Mouse (Mus musculus): ENCODE measurements at regions not wholly inside any gene's neighbourhood (a gene's known extent, or its start where the extent isn't known, plus 50 kb on each side); places are given as distances from the start of the nearest gene placed in this dataset.
A peak's percentile ranks its signal among the peaks of the same experiment; 100 is the strongest.

- Histone ChIP-seq H3K27ac (ENCODE audit: low read depth) (no peak overlapping the region), H3K9me3 (ENCODE audit: low read length) (peaks cover 8% of the 10 kb centered on the region; the same call in 1 of the 2 replicates), H3K4me2 (ENCODE audit: low read depth, low read length) (no peak overlapping the region), H3K4me3 (ENCODE audit: low read depth, low read length) (no peak overlapping the region), H3K36me3 (replicated peaks; ENCODE audit: insufficient read depth, low read length) (no peaks in the 10 kb centered on the region), H3K27me3 (ENCODE audit: insufficient read depth, low read length) (peaks cover 3% of the 10 kb centered on the region; the same call in 1 of the 2 replicates), H3K4me1 (ENCODE audit: insufficient read depth) (0 out of 2 replicates have a peak, but pooled peaks cover 3% of the 10 kb centered on the region), H3K9ac (replicated peaks) (no peak overlapping the region)
- DNase-seq (no peak), ATAC-seq (no peak)
- 71% methylated on average over 10 of the region's 10 CpGs for WGBS (ENCODE audit: insufficient replicate concordance)
- no peak for TF ChIP-seq CTCF (IDR thresholded peaks at IDR 0.05; ENCODE audit: low read depth)
- no peak for TF ChIP-seq EP300 (IDR thresholded peaks at IDR 0.05; ENCODE audit: low read depth)
These were observed 157.4 kb downstream of the Bmp7 start for GRCm38 (mm10) chr2:172782686-172783085.

DNA sequence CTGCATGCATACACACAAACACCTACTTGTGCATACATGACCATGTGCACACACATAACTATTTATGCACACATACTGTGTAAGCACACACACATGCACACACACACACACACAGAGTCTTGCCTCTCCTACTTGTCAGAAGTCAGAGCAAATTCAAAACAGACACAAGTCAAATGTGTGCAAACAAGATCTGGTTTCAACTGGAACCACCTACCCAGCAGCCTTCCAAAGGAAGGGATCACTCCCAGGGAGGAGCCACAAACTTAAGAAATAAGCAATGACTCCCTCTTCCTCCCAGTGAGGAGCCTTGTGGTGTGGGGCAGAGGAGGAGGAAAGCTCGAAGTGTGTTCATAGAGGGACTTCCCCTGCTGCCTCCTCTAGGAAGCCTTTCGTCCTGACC, 153.8 kb downstream of the Bmp7 start:
- ATAC-seq (no peak), DNase-seq (no peak)
- Histone ChIP-seq H3K9ac (replicated peaks) (no peak overlapping the region), H3K36me3 (replicated peaks; ENCODE audit: insufficient read depth, low read length) (no peaks in the 10 kb centered on the region), H3K4me1 (ENCODE audit: insufficient read depth) (0 out of 2 replicates have a peak, but pooled peaks cover 3% of the 10 kb centered on the region), H3K27me3 (ENCODE audit: insufficient read depth, low read length) (peaks cover 20% of the 10 kb centered on the region), H3K9me3 (ENCODE audit: low read length) (peaks cover 8% of the 10 kb centered on the region; the same call in 1 of the 2 replicates), H3K27ac (ENCODE audit: low read depth) (no peak overlapping the region), H3K4me3 (ENCODE audit: low read depth, low read length) (no peak overlapping the region), H3K4me2 (ENCODE audit: low read depth, low read length) (no peak overlapping the region)
- whole genome bisulfite sequencing (ENCODE audit: insufficient replicate concordance), result 32% methylated on average over 2 of the region's 2 CpGs
- TF ChIP-seq CTCF (IDR thresholded peaks at IDR 0.05; ENCODE audit: low read depth) (no peak), EP300 (IDR thresholded peaks at IDR 0.05; ENCODE audit: low read depth) (no peak)

- peaks cover 8% of the 10 kb centered on the region; the same call in 1 of the 2 replicates for H3K9me3 ChIP-seq (ENCODE audit: low read length)
- 0 out of 2 replicates have a peak, but pooled peaks cover 3% of the 10 kb centered on the region for H3K4me1 ChIP-seq (ENCODE audit: insufficient read depth)
- TF ChIP-seq EP300 (IDR thresholded peaks at IDR 0.05; ENCODE audit: low read depth) (no peak), CTCF (IDR thresholded peaks at IDR 0.05; ENCODE audit: low read depth) (no peak)
- no peaks in the 10 kb centered on the region for H3K36me3 ChIP-seq (replicated peaks; ENCODE audit: insufficient read depth, low read length)
- H3K9ac ChIP-seq (replicated peaks), result no peak overlapping the region
- H3K27me3 ChIP-seq (ENCODE audit: insufficient read depth, low read length), result peaks cover 20% of the 10 kb centered on the region
- H3K4me2 ChIP-seq (ENCODE audit: low read depth, low read length), result peak overlapping the region; percentile 27
- H3K4me3 ChIP-seq (ENCODE audit: low read depth, low read length), result no peak overlapping the region; the same call in 1 of the 2 replicates
- ATAC-seq, result peak; percentile 87
- peak; percentile 40 for DNase-seq
- no peak overlapping the region for H3K27ac ChIP-seq (ENCODE audit: low read depth)
- WGBS (ENCODE audit: insufficient replicate concordance), result 16% methylated on average over 30 of the region's 30 CpGs
These were observed 152.7 kb downstream of the Bmp7 start for GRCm38 (mm10) chr2:172787203-172787944.

DNA sequence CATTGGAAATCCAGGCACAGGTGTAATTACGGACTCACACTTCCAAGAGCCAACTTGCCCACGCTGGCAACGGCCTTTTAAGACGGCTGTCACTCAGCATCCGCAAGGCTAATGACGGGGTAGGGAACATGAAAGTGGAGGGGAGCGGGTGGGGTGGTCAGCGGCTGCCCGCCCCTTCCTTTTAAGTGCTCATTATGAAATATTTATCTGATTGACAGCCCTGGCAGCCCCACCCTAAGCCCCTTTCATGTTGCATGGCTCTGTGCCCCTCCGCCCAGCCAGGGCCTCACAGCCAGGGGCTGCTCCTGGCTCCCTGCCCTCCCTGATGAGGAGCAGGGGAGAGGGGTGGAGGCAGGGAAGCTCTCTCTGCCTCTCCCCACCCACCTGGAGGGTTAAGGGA, 150.9 kb downstream of the Bmp7 start:
- DNase-seq, result no peak
- H3K27ac ChIP-seq (ENCODE audit: low read depth), result no peak overlapping the region
- no peaks in the 10 kb centered on the region for H3K36me3 ChIP-seq (replicated peaks; ENCODE audit: insufficient read depth, low read length)
- H3K27me3 ChIP-seq (ENCODE audit: insufficient read depth, low read length), result peaks cover 20% of the 10 kb centered on the region
- WGBS (ENCODE audit: insufficient replicate concordance), result 33% methylated on average over 10 of the region's 10 CpGs
- no peak overlapping the region for H3K9ac ChIP-seq (replicated peaks)
- no peak overlapping the region for H3K4me2 ChIP-seq (ENCODE audit: low read depth, low read length)
- no peak overlapping the region for H3K4me3 ChIP-seq (ENCODE audit: low read depth, low read length)
- ATAC-seq, result no peak
- H3K9me3 ChIP-seq (ENCODE audit: low read length), result no peaks in the 10 kb centered on the region
- no peak for TF ChIP-seq CTCF (IDR thresholded peaks at IDR 0.05; ENCODE audit: low read depth)
- no peak for TF ChIP-seq EP300 (IDR thresholded peaks at IDR 0.05; ENCODE audit: low read depth)
- 0 out of 2 replicates have a peak, but pooled peaks cover 3% of the 10 kb centered on the region for H3K4me1 ChIP-seq (ENCODE audit: insufficient read depth)

- Histone ChIP-seq H3K36me3 (replicated peaks; ENCODE audit: insufficient read depth, low read length) (no peaks in the 10 kb centered on the region), H3K9me3 (ENCODE audit: low read length) (no peaks in the 10 kb centered on the region), H3K4me3 (ENCODE audit: low read depth, low read length) (no peak overlapping the region), H3K27me3 (ENCODE audit: insufficient read depth, low read length) (peaks cover 18% of the 10 kb centered on the region), H3K9ac (replicated peaks) (no peak overlapping the region), H3K4me2 (ENCODE audit: low read depth, low read length) (no peak overlapping the region), H3K27ac (ENCODE audit: low read depth) (no peak overlapping the region), H3K4me1 (ENCODE audit: insufficient read depth) (0 out of 2 replicates have a peak, but pooled peaks cover 2% of the 10 kb centered on the region)
- ATAC-seq, result no peak
- no peak for DNase-seq
- 74% methylated on average over 10 of the region's 10 CpGs for WGBS (ENCODE audit: insufficient replicate concordance)
- TF ChIP-seq EP300 (IDR thresholded peaks at IDR 0.05; ENCODE audit: low read depth) (no peak), CTCF (IDR thresholded peaks at IDR 0.05; ENCODE audit: low read depth) (no peak)
These were observed 147.6 kb downstream of the Bmp7 start for GRCm38 (mm10) chr2:172792555-172792954.

DNA sequence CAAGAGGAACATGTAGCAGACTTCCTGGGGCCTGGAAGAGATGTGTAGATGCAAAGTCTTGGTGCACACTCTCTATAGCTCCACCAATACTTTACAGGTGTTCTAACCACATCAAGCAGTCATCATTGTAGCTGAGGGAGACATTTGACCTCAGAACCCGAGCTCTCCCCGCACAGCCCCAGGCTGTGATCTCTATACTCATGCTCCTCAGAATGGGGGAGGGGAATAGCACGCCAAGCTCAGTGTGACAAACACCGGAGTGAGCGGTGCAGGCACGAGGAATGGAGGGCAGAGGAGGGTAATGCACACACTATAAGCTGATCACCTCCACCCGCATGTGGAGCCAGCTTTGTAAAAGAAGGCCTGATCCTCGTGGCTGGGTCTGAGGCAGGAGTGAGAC, 146.1 kb downstream of the Bmp7 start:
- Histone ChIP-seq H3K27ac (ENCODE audit: low read depth) (no peak overlapping the region), H3K9me3 (ENCODE audit: low read length) (no peaks in the 10 kb centered on the region), H3K4me1 (ENCODE audit: insufficient read depth) (no peaks in the 10 kb centered on the region), H3K27me3 (ENCODE audit: insufficient read depth, low read length) (peaks cover 10% of the 10 kb centered on the region), H3K36me3 (replicated peaks; ENCODE audit: insufficient read depth, low read length) (no peaks in the 10 kb centered on the region), H3K9ac (replicated peaks) (no peak overlapping the region), H3K4me2 (ENCODE audit: low read depth, low read length) (no peak overlapping the region), H3K4me3 (ENCODE audit: low read depth, low read length) (no peak overlapping the region)
- TF ChIP-seq CTCF (IDR thresholded peaks at IDR 0.05; ENCODE audit: low read depth), result no peak
- no peak for TF ChIP-seq EP300 (IDR thresholded peaks at IDR 0.05; ENCODE audit: low read depth)
- ATAC-seq, result no peak
- 70% methylated on average over 8 of the region's 8 CpGs for whole genome bisulfite sequencing (ENCODE audit: insufficient replicate concordance)
- DNase-seq, result no peak

Data from liver, postnatal 0 days (tissue).